14 mouse cellular contexts compared by ENCODE assay signal in the genomic region with DNA sequence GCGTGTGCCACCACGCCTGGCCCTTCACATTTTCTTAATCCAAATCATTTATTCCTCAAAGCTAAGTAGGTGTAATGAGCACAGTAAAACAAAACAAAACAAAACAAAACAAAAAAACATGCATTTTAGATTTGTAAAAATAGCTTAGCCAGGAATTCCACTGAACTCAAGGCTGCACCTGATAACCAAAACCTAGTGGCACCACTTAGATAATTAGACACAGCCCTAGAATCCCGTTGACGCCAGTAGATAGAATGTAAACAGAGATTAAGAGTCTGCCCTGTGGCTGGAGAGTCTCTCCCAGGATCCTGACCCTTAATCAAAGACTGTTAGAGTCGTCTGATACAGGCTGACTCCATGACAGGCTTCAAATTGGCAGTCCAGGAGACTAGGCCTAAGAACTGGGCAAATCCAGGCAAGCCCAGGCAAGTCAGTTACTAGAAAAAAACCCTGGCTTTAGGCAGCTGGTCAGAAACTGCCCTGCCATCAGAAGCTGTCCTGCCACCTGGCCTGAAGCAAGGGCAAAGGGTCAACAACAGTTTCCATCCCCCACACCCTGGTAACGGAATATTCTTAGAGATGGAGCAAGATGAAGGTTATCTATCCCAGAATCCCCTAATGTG. TPM values are rescaled to one million over a fixed set of nuclear protein-coding genes. Genes with fewer than 3 reads are reported as not detected.
DNase-seq lines count a peak whose midpoint lies in the region; ATAC-seq and TF ChIP-seq lines count a peak whose summit lies in the region.
"Had no signal": no experiment of that assay in that cellular context is flagged by ENCODE, and none has a peak within 500 bp of the region (broad histone marks: within the 10 kb centered on the region; RNA-seq: fewer than 3 reads in every experiment).

No protein-coding gene starts in this region.

- no peak for TF ChIP-seq CTCF in liver, adult 2 months (IDR thresholded peaks at IDR 0.05; ENCODE audit: low read depth, low read length)
- TF ChIP-seq CTCF in intestine, postnatal 0 days (IDR thresholded peaks at IDR 0.05; ENCODE audit: low read depth): no peak

- H3K36me3 ChIP-seq in hindbrain, embryonic 12.5 days: no peaks in the 10 kb centered on the region
- H3K36me3 ChIP-seq in hindbrain, embryonic 13.5 days: no peaks in the 10 kb centered on the region
- no peaks in the 10 kb centered on the region for H3K36me3 ChIP-seq in liver, adult 2 months (ENCODE audit: control insufficient read depth, insufficient read depth, low read length)
- H3K36me3 ChIP-seq in intestine, postnatal 0 days (ENCODE audit: control insufficient read depth, insufficient read depth): no peaks in the 10 kb centered on the region
- H3K36me3 ChIP-seq: lung, embryonic 15.5 days had no signal

- TF ChIP-seq POLR2A in liver, adult 2 months (IDR thresholded peaks at IDR 0.05; ENCODE audit: extremely low read depth, insufficient read depth, low read length): no peak

- H3K9me3 ChIP-seq in hindbrain, embryonic 12.5 days (replicated peaks): no peaks in the 10 kb centered on the region
- H3K9me3 ChIP-seq in hindbrain, embryonic 13.5 days: no peaks in the 10 kb centered on the region
- no peaks in the 10 kb centered on the region for H3K9me3 ChIP-seq in intestine, postnatal 0 days (ENCODE audit: control insufficient read depth)
- H3K9me3 ChIP-seq: lung, embryonic 15.5 days had no signal

- 83% methylated on average over 6 of the region's 6 CpGs for WGBS in hindbrain, embryonic 12.5 days
- WGBS in hindbrain, embryonic 13.5 days: 87% methylated on average over 6 of the region's 6 CpGs
- WGBS in liver, adult 2 months: 89% methylated on average over 6 of the region's 6 CpGs
- 70% methylated on average over 6 of the region's 6 CpGs for WGBS in intestine, postnatal 0 days

- intact Hi-C loops in gastrocnemius, postnatal 36 days (cut with DNase I): loop anchor here (10.0 kb wide), 1 partner anchor 158 kb away; the partner anchor contains the start of genes Glmn and Rpap2

- H3K4me2 ChIP-seq in hindbrain, embryonic 12.5 days (replicated peaks): peak overlapping the region; percentile 65; the same call in 1 of the 2 replicates
- H3K4me2 ChIP-seq in hindbrain, embryonic 13.5 days: no peak overlapping the region
- H3K4me2 ChIP-seq in intestine, postnatal 0 days (replicated peaks; ENCODE audit: low read depth): no peak overlapping the region

- no peak overlapping the region for H3K9ac ChIP-seq in hindbrain, embryonic 12.5 days
- H3K9ac ChIP-seq in hindbrain, embryonic 13.5 days: no peak overlapping the region
- H3K9ac ChIP-seq in liver, adult 2 months (ENCODE audit: low read depth, low read length): no peak overlapping the region
- H3K9ac ChIP-seq in intestine, postnatal 0 days (ENCODE audit: low read depth, low read length): no peak overlapping the region
- H3K9ac ChIP-seq: lung, embryonic 15.5 days had no signal

- H3K27me3 ChIP-seq in hindbrain, embryonic 12.5 days: no peaks in the 10 kb centered on the region
- peaks cover 4% of the 10 kb centered on the region; the same call in 1 of the 2 replicates for H3K27me3 ChIP-seq in hindbrain, embryonic 13.5 days
- no peaks in the 10 kb centered on the region for H3K27me3 ChIP-seq in liver, adult 2 months (ENCODE audit: control insufficient read depth, insufficient read depth, low read length)
- H3K27me3 ChIP-seq in intestine, postnatal 0 days (replicated peaks; ENCODE audit: control insufficient read depth, insufficient read depth, low read length): no peaks in the 10 kb centered on the region
- H3K27me3 ChIP-seq: lung, embryonic 15.5 days had no signal

- peaks cover 5% of the 10 kb centered on the region for H3K4me1 ChIP-seq in hindbrain, embryonic 12.5 days
- H3K4me1 ChIP-seq in hindbrain, embryonic 13.5 days (replicated peaks): peaks cover 14% of the 10 kb centered on the region
- H3K4me1 ChIP-seq in liver, adult 2 months (ENCODE audit: control insufficient read depth, insufficient read depth, low read length): peaks cover 5% of the 10 kb centered on the region; the same call in 1 of the 2 replicates
- H3K4me1 ChIP-seq in intestine, postnatal 0 days (replicated peaks; ENCODE audit: control insufficient read depth, insufficient read depth, low read length): no peaks in the 10 kb centered on the region

- H3K79me2 ChIP-seq in liver, adult 2 months (ENCODE audit: control insufficient read depth, insufficient read depth, low read length): no peaks in the 10 kb centered on the region

- H3K4me3 ChIP-seq in hindbrain, embryonic 12.5 days: no peak overlapping the region
- no peak overlapping the region for H3K4me3 ChIP-seq in hindbrain, embryonic 13.5 days
- H3K4me3 ChIP-seq in liver, adult 2 months (ENCODE audit: insufficient read depth, low read depth, low read length): no peak overlapping the region
- no peak overlapping the region for H3K4me3 ChIP-seq in intestine, postnatal 0 days (ENCODE audit: low read depth, low read length)

- no peak for ATAC-seq in hindbrain, embryonic 12.5 days (ENCODE audit: low FRiP score)
- no peak for ATAC-seq in hindbrain, embryonic 13.5 days (ENCODE audit: low FRiP score)
- ATAC-seq in intestine, postnatal 0 days: no peak

- H3K27ac ChIP-seq in hindbrain, embryonic 12.5 days: no peak overlapping the region
- H3K27ac ChIP-seq in hindbrain, embryonic 13.5 days: no peak overlapping the region
- H3K27ac ChIP-seq in liver, adult 2 months (replicated peaks; ENCODE audit: insufficient read depth, low read depth, low read length): no peak overlapping the region
- H3K27ac ChIP-seq in intestine, postnatal 0 days (ENCODE audit: low read depth, low read length): no peak overlapping the region
- H3K27ac ChIP-seq: lung, embryonic 15.5 days had no signal

- DNase-seq in 3T3-L1 (ENCODE audit: low read depth, low spot score) (peak; percentile 40), MEL-GATA-1-ER (ENCODE audit: extremely low read depth, low read depth) (peak; percentile 15)
- DNase-seq in liver, adult 2 months (ENCODE audit: extremely low read depth, low read depth, low spot score): peak; percentile 19
- no peak for DNase-seq in urinary bladder, adult 2 months (ENCODE audit: low spot score)
- DNase-seq in gastrocnemius, postnatal 36 days: no peak
- DNase-seq: thymus, adult 18-20 months had no signal

RNA-seq across cellular contexts. Expression of gene Btbd8, which starts 1.1 kb away (rescaled TPM):
- polyA plus RNA-seq in hindbrain, embryonic 12.5 days (2016; fragmentation: Nextera tagmentation; extraction: Ambion mirVana): 8.8 and 10.3 TPM in 2 replicates
- polyA plus RNA-seq in hindbrain, embryonic 13.5 days (2015; fragmentation: Nextera tagmentation; extraction: Ambion mirVana): 15.1 and 16.3 TPM in 2 replicates
- total RNA-seq in liver, adult 2 months (2014; rRNA removed): 2.1 and 3.4 TPM in 2 replicates
- 0.33 and 0.37 TPM in 2 replicates for polyA plus RNA-seq in liver, adult 2 months (2012; rRNA removed)
- 1.3 and 1.5 TPM in 2 replicates for polyA plus RNA-seq in intestine, postnatal 0 days (2015; fragmentation: Nextera tagmentation; extraction: Ambion mirVana)
- polyA plus RNA-seq in urinary bladder, adult 2 months (2012; rRNA removed): 3.5 and 3.7 TPM in 2 replicates
- total RNA-seq in gastrocnemius, postnatal 36 days (2021): 1 to 10 TPM; 5.9 to 9.0 TPM

RNA-seq across cellular contexts. Expression of gene Lpcat2b, which starts 5.3 kb away (rescaled TPM):
- not detected in 2 replicates for polyA plus RNA-seq in hindbrain, embryonic 12.5 days (2016; fragmentation: Nextera tagmentation; extraction: Ambion mirVana)
- polyA plus RNA-seq in hindbrain, embryonic 13.5 days (2015; fragmentation: Nextera tagmentation; extraction: Ambion mirVana): not detected in 2 replicates
- not detected in 2 replicates for total RNA-seq in liver, adult 2 months (2014; rRNA removed)
- not detected in 2 replicates for polyA plus RNA-seq in liver, adult 2 months (2012; rRNA removed)
- not detected in 2 replicates for polyA plus RNA-seq in intestine, postnatal 0 days (2015; fragmentation: Nextera tagmentation; extraction: Ambion mirVana)
- not detected in 2 replicates for polyA plus RNA-seq in urinary bladder, adult 2 months (2012; rRNA removed)
- total RNA-seq in gastrocnemius, postnatal 36 days (2021): not detected
- total RNA-seq: neutrophil, adult 5-6 weeks had no signal
- polyA plus RNA-seq: forebrain, embryonic 14.5 days; heart, postnatal 0 days; large intestine, adult 2 months; lung, embryonic 15.5 days had no signal

RNA-seq across cellular contexts. Expression of gene Ephx4, which starts 34.2 kb away (rescaled TPM):
- polyA plus RNA-seq in hindbrain, embryonic 12.5 days (2016; fragmentation: Nextera tagmentation; extraction: Ambion mirVana): 1.2 and 2.2 TPM in 2 replicates
- polyA plus RNA-seq in hindbrain, embryonic 13.5 days (2015; fragmentation: Nextera tagmentation; extraction: Ambion mirVana): 1.7 and 1.9 TPM in 2 replicates
- total RNA-seq in liver, adult 2 months (2014; rRNA removed): 0.65 TPM in 1 of 2 replicates, not detected in the other
- polyA plus RNA-seq in liver, adult 2 months (2012; rRNA removed): not detected in 2 replicates
- polyA plus RNA-seq in intestine, postnatal 0 days (2015; fragmentation: Nextera tagmentation; extraction: Ambion mirVana): 0.58 and 0.70 TPM in 2 replicates
- polyA plus RNA-seq in urinary bladder, adult 2 months (2012; rRNA removed): 0.40 and 0.70 TPM in 2 replicates
- total RNA-seq in gastrocnemius, postnatal 36 days (2021): 1 to 10 TPM in 1 of 2 experiments, under 1 TPM in 1; 0.47 to 1.1 TPM
- total RNA-seq: neutrophil, adult 5-6 weeks had no signal

Comparison
In these comparisons a context has a peak if more than half of its experiments do, and no peak if none do; other contexts are left out.
1. DNase-seq: peak in 3T3-L1 (single experiment), MEL-GATA-1-ER (single experiment) and liver, adult 2 months (single experiment); none in urinary bladder, adult 2 months (single experiment) and gastrocnemius, postnatal 36 days (0 of 2).